Mouse (Mus musculus) thymus, adult 18-20 months (tissue): ENCODE data around the gene 1600015I10Rik.
"Not testable (repeated sequence)": the region's sequence is repeated elsewhere in the genome, so short reads cannot be mapped to it uniquely, and the experiment has no call there.

Experiments
- DNase-seq, 2 experiments: peaks; one replicate each; pipeline ENCODE4 v3.0.0; 2022; ENCODE audit warnings: mixed read lengths in 2 of 2

The 1600015I10Rik gene

DNA sequence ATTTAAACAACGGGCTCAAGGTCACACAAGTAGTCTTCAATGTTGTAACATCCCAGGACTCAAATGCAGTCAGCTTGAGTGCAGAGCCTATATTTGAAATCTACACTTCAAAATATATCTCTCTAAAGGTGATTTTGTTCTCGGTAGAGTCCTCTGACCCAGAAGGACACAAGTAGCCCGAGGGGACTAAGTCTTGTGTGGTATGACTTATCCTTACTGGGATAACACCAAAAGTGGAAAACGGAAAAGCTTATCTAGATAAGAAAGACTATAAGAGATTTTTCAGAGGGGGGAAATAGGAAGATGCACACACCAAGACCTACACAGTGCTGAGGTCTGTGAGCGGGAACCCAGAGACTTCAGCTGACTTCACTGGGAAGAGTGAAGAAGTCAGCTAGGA lies at the start of gene 1600015I10Rik:
TSS of gene 1600015I10Rik (plus strand) at position 301 of the 400 bp plus-strand sequence.
- no peak for DNase-seq

DNA sequence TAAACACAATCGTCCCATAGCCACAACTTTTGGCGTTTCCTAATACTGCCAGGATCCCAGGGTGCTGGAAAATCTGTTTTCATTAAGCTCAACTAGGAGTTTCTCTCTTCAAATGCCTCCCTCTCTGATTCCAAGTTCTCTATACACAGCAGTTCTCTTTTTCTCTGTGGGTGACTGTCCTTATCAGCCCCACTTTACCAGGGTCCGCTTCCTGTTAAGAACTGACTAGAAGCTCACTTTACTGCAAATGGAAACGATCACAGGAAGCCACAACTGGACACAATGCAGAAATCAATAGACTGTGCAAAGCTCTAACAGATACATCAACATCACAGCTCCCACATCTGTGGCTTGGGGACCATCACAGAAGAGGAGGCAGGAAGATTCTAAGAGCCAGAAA lies 35.5 kb upstream of the 1600015I10Rik start:
- no peak for DNase-seq

DNA sequence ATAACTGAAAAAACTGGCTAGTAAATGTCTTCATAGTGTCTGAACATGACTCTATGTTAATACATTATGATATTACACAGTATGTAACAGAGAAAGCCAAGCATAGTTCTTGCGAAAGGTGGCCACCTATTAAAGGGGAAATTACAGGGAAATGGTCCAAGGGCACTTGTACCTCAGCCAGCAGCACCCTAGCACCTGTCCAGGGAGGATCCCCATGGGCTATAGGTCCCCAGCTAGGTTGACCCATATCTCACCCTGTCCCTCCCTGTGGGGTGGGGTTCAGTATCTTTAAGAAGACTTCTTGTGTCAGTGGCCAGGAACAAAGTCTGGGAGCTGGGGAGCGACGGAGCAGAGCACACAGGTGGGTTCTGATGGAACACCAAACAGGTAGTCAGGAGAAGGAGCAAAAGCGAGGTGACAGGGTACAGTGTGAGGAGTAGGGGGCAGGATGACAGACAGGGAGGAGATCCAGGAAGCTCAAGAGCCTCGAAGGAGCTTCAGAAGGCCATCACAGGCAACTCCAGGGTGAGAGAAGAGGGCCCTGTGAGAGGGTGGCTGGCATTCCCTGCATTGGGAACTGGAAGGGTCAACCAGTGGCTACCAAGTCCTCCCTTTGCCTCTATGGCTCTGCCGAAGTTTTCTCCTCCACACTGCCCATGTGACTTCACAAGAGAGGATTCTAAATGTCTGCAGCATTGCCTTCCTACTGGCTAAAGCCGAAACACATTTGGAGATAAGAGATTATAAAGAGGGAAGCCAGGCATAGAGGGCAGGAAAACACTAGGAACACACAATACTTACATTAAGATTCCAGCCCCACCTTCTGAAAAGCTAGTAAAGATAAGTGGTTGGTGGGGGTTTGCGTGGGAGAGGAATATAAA lies 34.5 kb upstream of the 1600015I10Rik start:
- DNase-seq = no peak

DNA sequence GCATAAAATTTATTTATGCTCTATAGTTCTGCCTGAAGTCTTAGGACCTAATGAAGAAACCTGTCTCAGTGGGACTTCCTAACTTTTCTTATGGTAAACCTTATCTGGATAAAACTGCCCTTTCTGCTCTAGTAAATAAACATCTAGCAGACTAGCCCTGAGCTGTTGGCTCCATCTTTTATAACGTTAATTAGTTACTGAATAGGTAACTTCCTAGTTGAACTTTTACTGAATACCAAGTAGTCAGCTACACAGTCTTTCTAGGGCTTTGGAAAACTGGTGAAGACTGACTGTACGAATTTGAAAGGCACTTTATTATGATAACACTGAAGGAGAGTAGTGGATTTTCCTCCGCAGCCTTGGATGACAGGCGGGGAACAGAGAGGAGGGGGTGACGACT lies 33.8 kb upstream of the 1600015I10Rik start:
- DNase-seq = no peak

DNA sequence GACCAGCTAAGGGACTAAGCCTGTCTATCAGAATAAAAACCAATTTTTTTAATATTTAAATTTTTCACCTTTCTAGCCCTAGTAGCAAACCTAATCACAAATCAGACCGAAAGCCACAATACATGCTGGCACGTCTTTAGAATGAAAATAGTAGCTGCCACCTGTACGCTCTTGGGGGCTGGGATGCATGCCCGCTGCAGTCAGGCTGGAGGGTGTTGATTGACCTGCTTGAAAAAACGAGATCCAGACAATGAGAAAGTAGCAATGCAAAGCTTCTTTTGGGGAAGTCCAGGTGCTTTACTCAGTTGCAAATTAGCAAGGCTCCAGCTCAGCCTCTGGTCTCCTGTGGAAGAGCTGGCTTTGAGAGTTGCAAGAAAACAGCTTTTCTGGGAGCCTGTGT lies 32.7 kb upstream of the 1600015I10Rik start:
- no peak for DNase-seq

DNA sequence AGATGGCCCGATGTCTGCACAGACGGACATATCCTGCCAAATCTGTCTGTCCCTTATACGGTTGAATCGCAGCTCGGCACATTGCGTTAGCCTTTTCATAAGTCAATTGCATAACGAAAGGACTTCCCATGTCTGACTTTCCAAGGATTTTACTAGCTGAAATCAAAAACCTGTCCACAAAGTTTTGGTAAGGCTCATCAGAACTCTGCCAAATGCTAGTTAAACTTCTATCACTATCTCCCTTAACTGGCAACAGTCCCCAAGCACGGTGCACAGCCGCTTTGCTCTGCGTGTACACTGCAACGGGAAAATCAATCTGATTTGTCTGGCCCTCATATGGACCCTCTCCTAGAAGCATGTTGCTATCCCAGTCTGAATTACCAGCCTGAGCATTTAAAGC lies 28.4 kb upstream of the 1600015I10Rik start:
- not testable (repeated sequence) for DNase-seq

DNA sequence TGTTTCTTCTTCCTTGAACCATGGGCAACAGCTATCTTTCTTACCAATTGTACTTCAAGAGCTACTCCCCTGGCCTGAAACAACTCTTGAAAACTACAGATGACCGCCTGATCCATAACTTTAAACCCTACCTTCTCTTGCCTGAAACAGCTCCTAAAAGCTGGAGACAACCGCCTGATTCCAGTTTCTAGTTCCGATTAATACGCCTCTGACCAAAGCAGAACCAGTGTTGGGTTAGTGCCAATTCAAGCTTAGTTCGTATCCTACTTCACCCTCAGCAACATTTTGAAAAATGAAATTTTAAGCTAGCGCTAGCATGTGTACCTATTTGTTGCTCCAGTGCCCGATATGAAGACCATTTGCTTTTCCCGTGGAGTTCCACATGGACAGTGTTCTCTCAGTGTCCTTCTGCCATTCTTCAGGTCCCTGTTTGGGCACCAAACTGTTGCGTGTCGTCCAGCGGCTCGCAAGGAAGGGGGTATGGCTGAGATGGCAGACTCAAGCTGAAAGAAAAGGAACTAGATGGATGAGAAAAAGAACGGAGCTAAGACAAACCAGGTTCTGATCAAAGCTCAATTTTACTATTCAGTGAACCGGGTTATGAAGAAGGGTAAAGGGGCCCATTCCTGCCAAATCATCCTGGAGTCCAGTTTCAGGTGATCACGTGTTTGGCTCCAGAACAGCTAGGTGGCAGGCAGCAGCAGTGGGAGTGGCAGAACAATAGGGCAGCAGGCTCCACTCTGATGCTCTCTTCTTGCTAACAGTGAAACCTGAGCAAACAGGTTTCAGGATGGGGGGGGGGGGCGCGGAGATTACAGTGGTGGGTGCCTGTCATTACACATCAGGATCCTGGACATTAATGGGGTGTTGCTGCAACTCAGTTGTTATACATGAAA lies 26.9 kb upstream of the 1600015I10Rik start:
- DNase-seq = no peak

DNA sequence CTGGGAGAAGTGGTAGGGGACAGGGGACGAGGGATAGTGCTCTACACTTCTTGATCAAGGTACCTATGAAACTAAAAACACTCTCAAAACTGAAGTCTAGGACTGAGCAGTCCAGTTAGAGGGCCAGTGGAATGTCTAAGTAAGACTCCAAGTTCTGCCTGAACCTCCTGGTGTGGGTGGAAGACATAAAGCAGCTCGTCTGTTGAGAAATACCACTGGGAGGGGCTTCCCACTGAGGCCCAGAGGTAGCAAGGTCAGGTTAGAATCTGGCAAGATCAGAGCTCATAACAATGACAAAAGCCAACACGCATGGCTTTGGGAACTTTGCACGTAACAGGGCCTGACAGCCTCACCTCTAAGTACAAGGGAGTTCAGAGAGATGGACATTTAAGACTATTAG lies 26.3 kb upstream of the 1600015I10Rik start:
- no peak for DNase-seq

DNA sequence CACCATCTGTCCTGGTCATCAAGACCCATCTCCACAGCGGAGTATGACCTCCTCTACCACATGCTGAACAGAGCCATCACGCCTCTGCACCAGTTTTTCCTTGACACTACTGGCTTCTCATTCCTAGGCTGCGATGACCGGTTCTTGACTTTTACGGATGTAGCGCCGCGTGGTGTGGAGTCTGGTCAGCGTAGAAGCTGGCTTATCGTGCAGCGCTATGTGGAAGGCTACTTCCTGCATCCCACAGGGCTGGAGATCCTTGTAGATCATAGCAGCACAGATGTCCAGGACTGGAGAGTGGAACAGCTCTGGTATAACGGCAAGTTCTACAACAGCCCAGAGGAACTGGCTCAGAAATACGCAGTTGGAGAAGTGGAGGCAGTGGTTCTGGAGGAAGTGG lies 24.1 kb upstream of the 1600015I10Rik start:
- DNase-seq = no peak

DNA sequence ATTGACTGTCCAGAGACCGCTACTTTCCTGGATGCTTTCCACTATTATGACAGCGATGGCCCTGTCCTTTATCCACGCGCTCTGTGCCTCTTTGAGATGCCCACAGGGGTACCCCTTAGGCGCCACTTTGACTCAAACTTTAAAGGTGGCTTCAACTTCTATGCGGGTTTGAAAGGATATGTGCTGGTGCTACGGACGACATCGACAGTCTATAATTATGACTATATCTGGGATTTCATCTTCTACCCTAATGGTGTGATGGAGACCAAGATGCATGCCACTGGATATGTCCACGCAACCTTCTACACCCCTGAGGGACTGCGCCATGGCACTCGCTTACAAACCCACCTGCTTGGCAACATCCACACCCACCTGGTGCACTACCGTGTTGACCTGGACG lies 23.3 kb upstream of the 1600015I10Rik start:
- no peak for DNase-seq

DNA sequence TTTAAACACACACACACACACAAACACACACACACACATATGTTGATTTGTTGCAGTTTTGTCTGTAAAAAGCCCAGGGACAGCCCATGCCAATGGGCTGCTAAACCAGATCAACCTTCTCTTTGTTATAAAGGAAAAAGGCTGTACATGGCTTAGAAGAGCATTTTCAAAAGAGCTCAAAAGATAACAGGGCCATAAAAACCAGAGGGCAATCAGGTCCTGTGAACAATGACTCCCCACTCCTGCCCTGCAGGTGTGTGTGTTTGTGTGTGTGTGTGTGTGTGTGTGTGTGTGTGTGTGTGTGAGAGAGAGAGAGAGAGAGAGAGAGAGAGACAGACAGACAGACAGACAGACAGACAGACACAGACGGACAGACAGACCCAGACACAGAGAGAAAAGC lies 20.5 kb upstream of the 1600015I10Rik start:
- DNase-seq = no peak

DNA sequence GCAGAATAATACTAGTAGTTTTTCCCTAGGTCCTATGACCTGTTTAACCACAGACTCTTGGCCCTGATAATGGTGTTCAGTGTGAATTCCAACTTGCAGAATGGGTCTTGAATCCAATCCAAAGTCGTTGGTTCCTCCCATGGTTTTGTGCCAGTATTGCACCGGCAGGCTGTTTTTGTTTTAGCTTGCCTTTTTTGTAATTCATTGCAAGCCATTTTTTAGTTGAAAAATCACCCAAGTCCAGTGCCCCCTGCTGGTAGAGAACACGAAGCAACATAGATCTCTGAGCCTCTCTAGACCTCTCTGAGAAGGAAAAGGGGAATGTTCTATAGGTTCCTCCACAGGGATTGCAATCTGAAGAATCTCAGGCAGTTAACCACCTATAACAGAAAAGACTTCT lies 17.7 kb upstream of the 1600015I10Rik start:
- DNase-seq = no peak

DNA sequence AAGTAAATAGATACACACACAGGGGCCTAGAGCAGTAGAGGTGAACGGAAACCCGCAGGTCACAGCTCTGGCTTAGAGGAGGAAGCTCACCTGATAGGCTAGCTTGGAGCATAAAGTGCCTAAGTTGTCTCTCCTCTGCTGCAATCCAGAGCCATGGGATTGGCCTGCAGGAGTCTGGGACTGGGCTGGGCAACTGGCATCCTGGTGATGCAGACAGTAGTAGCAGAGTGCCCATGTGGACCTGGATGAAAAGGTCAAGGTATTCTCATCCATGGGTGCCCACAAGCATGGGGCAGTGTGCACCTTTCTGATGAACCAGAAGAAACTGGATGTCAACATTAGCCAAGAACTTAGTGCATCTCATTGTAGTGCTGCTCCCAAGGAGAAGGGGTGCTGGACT lies 16.1 kb upstream of the 1600015I10Rik start:
- DNase-seq = no peak

DNA sequence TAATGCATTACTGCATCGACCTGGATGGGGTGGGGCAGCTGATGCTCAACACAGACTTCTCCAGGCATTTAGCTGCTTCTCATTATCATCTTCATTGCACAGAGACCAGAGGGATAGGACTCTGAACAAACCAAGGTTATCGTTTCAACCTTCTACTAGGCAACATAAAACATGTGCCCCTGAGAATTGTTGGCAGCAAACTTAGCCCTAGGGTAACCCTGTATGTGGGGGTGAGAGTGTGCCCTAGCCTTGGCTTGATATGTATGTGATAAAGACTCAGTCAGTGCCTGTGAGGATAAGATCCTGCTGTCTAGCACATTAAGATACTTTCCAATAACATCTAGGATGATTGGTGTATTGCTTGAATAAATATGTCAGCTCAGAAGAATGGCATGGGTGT lies 19.9 kb downstream of the 1600015I10Rik start:
- no peak for DNase-seq

DNA sequence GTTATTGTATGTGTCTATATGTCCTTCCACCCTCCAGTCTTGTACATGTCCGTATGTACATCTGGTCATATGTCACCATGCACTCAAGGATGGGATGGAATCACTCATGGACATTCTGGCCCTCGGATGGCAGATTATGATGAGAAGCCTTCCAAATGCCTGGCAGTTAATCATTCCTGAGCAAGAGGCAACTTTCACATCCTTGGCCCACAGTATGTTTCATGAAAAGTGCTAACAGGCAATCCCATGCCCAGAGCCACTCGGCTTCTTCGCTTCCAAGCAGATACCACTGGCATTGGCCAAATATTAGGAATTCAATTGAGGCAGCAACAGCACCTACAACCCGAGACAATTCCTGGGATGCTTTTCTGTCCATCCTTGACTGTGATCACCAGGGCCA lies 21.0 kb downstream of the 1600015I10Rik start:
- DNase-seq = no peak

DNA sequence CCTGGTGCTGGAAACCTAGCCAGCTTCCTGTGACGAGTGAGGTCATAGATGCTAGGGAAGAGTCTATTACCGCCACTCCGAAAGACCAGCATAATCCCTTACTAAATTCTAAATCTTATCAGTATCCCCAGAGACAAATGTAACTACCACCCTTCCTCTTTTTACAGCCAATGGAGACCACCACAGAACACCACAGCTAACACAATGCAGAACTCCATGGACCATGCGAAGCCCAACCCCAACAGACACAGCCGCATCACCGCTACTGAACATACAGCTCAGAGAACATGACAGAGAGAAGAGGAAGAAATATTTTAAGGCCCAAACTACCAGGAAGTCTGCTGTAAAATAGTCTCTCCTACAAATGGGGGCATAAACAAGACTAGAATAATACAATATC lies 21.9 kb downstream of the 1600015I10Rik start:
- DNase-seq = no peak

DNA sequence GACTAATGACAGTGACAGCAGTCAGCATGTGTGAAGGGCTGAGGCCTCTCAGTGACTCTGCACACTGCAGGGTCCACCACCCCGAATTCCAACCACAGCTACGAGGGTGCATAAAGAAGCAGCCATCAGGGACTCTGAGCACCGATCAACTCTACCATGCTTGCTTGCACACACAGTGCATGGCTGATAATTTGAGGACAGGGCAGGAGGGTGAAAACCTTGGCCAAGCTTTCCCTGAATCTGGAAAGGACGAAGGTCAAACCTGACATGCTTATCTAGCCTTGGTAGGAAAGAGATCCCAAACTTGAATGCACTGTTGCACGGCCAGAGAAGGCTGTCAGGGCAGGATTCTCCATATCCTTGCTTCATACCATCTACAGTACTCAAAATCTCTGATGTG lies 23.5 kb downstream of the 1600015I10Rik start:
- no peak for DNase-seq

DNA sequence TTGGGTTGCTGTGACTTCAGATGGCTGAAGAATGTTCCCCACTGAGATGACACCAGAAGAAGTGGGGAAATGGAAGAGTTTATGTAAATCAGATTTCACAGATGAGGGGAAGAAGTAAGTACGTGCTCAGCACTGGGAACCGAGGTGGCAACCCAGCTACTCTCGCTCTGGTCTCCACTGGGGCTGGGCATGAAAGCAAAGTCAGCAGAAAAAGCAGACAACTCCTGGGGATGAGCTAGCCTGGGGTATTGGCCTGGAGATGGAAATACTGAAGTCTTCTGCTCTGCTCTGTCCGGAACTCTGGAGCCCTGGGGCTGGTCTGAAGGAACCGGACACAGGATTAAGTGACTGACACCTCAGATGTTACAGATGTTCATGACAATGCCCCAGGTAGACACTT lies 24.5 kb downstream of the 1600015I10Rik start:
- no peak for DNase-seq

DNA sequence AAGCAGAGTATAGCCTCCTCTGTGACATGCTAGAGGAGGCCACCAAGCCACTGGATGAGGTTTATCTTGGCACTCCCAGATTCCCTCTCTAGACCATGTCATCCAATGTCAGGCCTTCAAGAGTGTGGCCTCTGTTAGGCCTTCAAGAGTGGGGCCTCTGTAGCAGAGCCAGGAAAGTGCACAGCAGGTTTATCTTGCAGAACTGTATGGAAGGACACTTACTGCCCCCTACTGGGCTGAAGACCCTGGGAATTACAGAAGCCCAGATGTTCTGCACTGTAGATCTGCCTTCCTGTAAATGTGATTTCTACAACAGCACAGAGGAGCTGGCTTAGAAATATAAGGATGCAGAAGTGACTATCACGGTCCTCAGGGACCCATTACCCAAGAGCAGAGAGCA lies 25.3 kb downstream of the 1600015I10Rik start:
- DNase-seq = peak in 1 of 2 experiments; percentile 5

DNA sequence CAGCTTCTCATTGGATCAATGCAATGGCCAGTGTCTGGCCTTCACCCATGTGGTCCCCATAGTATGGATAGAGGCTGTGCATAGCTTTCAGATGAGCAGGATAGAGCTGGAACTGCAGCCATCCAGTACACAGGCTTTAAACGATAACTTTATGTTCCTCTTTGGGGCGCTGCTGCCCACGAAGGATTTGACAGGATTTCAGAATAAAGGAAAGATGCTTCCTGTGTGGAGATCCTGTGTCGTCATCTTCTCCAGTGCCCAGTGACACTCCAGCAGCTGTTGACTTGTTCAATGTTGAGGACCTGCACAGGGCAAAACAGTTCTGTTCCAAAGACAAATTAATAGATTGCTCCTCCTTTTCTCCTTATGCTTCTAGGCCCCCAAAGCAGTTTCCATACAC lies 27.1 kb downstream of the 1600015I10Rik start:
- no peak for DNase-seq

DNA sequence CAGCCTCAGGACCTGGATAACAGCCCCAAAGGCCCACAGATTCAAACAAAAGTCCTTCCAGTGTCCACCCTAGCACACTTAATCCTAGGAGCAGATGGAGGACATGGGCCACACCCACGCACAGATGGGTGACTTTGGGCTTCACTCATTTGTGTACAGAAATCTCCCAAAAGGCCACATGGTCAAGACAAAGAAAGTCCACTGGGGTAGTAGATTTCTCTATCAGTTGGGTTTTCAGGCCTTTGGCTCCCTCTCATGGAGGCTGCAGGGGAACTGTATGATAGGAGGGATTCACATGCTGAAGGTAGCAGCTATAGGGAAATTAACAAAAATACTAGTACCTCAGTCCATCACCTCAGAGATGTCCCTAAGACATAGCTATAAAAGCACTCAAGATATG lies 28.4 kb downstream of the 1600015I10Rik start:
- no peak for DNase-seq

DNA sequence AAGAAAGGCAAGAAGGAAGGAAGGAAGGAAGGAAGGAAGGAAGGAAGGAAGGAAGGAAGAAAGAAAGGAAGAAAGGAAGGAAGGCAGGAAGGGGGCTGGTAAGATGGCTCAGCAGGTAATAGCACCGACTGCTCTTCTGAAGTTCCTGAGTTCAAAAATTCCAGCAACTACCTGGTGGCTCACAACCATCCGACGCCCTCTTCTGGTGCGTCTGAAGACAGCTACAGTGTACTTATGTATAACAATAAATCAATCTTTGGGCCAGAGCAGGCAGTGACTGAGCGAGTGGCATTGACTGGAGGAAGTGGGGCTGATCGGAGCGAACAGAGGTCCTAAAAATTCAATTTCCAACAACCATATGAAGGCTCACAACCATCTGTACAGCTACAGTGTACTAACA lies 29.5 kb downstream of the 1600015I10Rik start:
- DNase-seq = not testable (repeated sequence)

DNA sequence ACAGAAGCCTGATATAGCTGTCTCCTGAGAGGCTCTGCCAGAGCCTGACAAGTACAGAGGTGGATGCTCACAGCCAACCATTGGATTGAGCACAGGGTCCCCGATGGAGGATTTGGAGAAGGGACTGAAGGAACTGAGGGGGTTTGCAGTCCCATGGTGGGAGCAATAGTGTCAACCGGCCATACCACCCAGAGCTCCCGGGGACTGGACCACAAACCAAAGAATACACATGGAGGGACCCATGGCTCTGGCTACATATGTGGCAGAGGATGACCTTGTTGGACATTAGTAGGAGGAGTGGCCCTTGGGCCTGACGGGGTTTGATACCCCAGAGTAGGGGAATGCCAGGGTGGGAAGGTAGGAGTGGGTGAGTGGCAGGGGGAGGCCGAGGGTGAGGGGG lies 37.0 kb downstream of the 1600015I10Rik start:
- DNase-seq = not testable (repeated sequence)

DNA sequence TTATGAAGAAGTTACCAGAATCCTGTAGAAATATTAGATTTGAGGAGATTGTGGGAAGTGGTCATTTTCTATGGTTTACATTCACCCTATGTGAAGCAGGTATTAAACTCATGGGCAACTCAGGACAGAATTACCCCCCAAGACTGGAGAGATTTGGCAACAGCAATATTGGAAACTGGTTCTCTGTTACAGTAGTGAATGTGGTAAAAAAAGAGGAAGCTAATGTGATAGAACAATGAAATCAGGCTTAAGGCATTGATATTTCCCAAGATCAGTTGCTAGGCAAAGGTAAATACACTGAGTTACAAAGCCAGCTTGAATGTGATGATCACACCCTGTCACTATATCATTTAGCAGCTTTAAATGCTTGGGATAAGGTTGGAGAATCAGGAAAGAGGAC lies 38.2 kb downstream of the 1600015I10Rik start:
- DNase-seq = no peak
